Mouse (Mus musculus): ENCODE data around the gene Kif21a. TPM values are rescaled to one million over a fixed set of nuclear protein-coding genes. Genes with fewer than 3 reads are reported as not detected.

The Kif21a gene
- total and polyA plus RNA-seq, 3 experiments: not detected

DNA sequence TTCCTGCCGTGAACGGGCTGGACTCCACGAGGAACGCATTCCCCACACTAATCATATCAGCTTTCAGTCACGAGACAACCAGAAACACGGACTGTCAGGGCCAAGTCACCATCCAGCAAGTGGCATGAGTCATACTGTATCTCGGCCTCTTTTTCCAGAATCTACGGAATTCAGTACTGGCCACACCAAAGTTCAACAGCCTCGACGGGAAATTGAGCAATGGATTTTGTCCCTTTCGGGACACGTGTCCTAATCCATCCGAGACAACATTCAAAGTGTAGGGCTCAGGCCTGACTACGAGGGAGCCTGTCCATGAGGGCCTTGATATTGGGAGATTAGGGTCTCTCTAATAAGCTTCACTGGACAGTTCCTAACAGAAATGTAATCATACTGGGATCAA lies 57.4 kb downstream of the Kif21a start:
- DNase-seq (ENCODE audit: low read depth, low spot score): no peak
- H3K9me3 ChIP-seq (replicated peaks; ENCODE audit: insufficient read depth, low read length): no peaks in the 10 kb centered on the region
- H3K4me1 ChIP-seq (ENCODE audit: control insufficient read depth in 1 of 2, insufficient read depth in 2 of 2, low read length in 2 of 2): no peaks in the 10 kb centered on the region
- H3K9ac ChIP-seq (ENCODE audit: control insufficient read depth, low read depth, low read length, poor library complexity, severe bottlenecking): no peak overlapping the region
- H3K27ac ChIP-seq (ENCODE audit: control insufficient read depth, low read depth, low read length): no peak overlapping the region
- TF ChIP-seq MYB (IDR thresholded peaks at IDR 0.05; ENCODE audit: low read depth, low read length) (no peak), RCOR1 (IDR thresholded peaks at IDR 0.05; ENCODE audit: low read depth, low read length) (no peak), RAD21 (IDR thresholded peaks at IDR 0.05; ENCODE audit: low read depth, low read length) (no peak), NELFE (IDR thresholded peaks at IDR 0.05; ENCODE audit: low read depth, low read length) (no peak)
- no peaks in the 10 kb centered on the region for H3K27me3 ChIP-seq (ENCODE audit: control insufficient read depth in 1 of 2, insufficient read depth in 2 of 2, low read length in 2 of 2)
- no peak overlapping the region for H3K4me3 ChIP-seq (ENCODE audit: control insufficient read depth in 1 of 2, insufficient read depth in 1 of 2, low read depth in 2 of 2, low read length in 2 of 2)
- H3K79me2 ChIP-seq (ENCODE audit: control insufficient read depth, insufficient read depth, low read length, poor library complexity): no peaks in the 10 kb centered on the region
- H3K36me3 ChIP-seq (ENCODE audit: control insufficient read depth in 1 of 2, insufficient read depth in 2 of 2, low read length in 2 of 2): no peaks in the 10 kb centered on the region

DNA sequence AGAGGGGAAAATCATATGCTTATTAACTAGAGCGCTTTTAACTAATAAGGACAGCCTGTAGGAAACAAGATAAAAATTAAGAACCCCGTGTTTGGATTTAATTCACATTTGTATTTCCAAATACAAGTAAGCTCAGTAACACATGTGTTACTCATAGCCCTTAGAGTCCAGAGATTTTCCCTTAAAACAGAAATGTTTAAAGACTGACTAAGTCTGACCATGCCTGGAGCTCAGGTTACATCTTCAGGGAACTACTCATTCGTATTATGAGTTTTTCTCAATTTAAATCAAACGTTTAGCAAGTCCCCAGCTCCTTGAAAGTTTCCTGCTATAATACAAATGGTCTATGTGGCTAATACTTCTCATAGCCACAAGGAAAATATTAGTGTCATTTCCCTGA lies 57.9 kb downstream of the Kif21a start:
- TF ChIP-seq GABPA (IDR thresholded peaks at IDR 0.05; ENCODE audit: low read depth, low read length): no peak
- TF ChIP-seq POLR2AphosphoS2 (IDR thresholded peaks at IDR 0.05; ENCODE audit: low read length): no peak
- TF ChIP-seq MAZ (IDR thresholded peaks at IDR 0.05; ENCODE audit: low read depth, low read length): no peak
- no peak for TF ChIP-seq CHD2 (IDR thresholded peaks at IDR 0.05; ENCODE audit: low read length)
- no peak for TF ChIP-seq KAT2A (conservative IDR thresholded peaks at IDR 0.05; ENCODE audit: low read depth, low read length)
- TF ChIP-seq RAD21 (IDR thresholded peaks at IDR 0.05; ENCODE audit: low read depth, low read length): no peak
- no peak for TF ChIP-seq USF1 (IDR thresholded peaks at IDR 0.05; ENCODE audit: low read depth, low read length)
- TF ChIP-seq ELF1 (IDR thresholded peaks at IDR 0.05; ENCODE audit: low read depth, low read length): no peak
- TF ChIP-seq POLR2A (IDR thresholded peaks at IDR 0.05; ENCODE audit: control insufficient read depth in 1 of 2, insufficient read depth in 1 of 2, low read depth in 1 of 2, low read length in 2 of 2, poor library complexity in 1 of 2): no peak
- no peak for TF ChIP-seq SIN3A (IDR thresholded peaks at IDR 0.05; ENCODE audit: low read length)
- TF ChIP-seq TCF12 (IDR thresholded peaks at IDR 0.05; ENCODE audit: low read depth, low read length): no peak
- TF ChIP-seq E2F4 (IDR thresholded peaks at IDR 0.05; ENCODE audit: borderline replicate concordance, low read depth, low read length): no peak
- no peak for TF ChIP-seq RCOR1 (IDR thresholded peaks at IDR 0.05; ENCODE audit: low read depth, low read length)
- TF ChIP-seq USF2 (IDR thresholded peaks at IDR 0.05; ENCODE audit: borderline replicate concordance in 1 of 2, insufficient read depth in 1 of 2, low read depth in 1 of 2, low read length in 2 of 2): no peak
- no peak for TF ChIP-seq EP300 (IDR thresholded peaks at IDR 0.05; ENCODE audit: low read depth in 1 of 2, low read length in 2 of 2)
- no peak for TF ChIP-seq NRF1 (IDR thresholded peaks at IDR 0.05; ENCODE audit: insufficient read depth, low read depth, low read length, poor library complexity, severe bottlenecking)
- TF ChIP-seq TAL1 (IDR thresholded peaks at IDR 0.05; ENCODE audit: low read length): no peak
- Histone ChIP-seq H3K9me3 (replicated peaks; ENCODE audit: insufficient read depth, low read length) (no peaks in the 10 kb centered on the region), H3K9ac (ENCODE audit: control insufficient read depth, low read depth, low read length, poor library complexity, severe bottlenecking) (no peak overlapping the region), H3K4me1 (ENCODE audit: control insufficient read depth in 1 of 2, insufficient read depth in 2 of 2, low read length in 2 of 2) (no peaks in the 10 kb centered on the region), H3K27me3 (ENCODE audit: control insufficient read depth in 1 of 2, insufficient read depth in 2 of 2, low read length in 2 of 2) (no peaks in the 10 kb centered on the region), H3K36me3 (ENCODE audit: control insufficient read depth in 1 of 2, insufficient read depth in 2 of 2, low read length in 2 of 2) (no peaks in the 10 kb centered on the region), H3K4me3 (ENCODE audit: control insufficient read depth in 1 of 2, insufficient read depth in 1 of 2, low read depth in 2 of 2, low read length in 2 of 2) (no peak overlapping the region), H3K27ac (ENCODE audit: control insufficient read depth, low read depth, low read length) (no peak overlapping the region), H3K79me2 (ENCODE audit: control insufficient read depth, insufficient read depth, low read length, poor library complexity) (no peaks in the 10 kb centered on the region)
- DNase-seq (ENCODE audit: low read depth, low spot score): no peak
